Mouse (Mus musculus): ENCODE measurements around the gene Eml1. TPM values are rescaled to one million over a fixed set of nuclear protein-coding genes. Genes with fewer than 3 reads are reported as not detected.

Eml1 gene
- polyA plus RNA-seq, 1 experiment = 45.2 TPM

- no peak for TF ChIP-seq MYOG (IDR thresholded peaks at IDR 0.05; ENCODE audit: control insufficient read depth, extremely low read depth, insufficient read length)
- no peak for TF ChIP-seq MAX (IDR thresholded peaks at IDR 0.05)
- no peak for TF ChIP-seq MYOD1 (IDR thresholded peaks at IDR 0.05; ENCODE audit: control insufficient read depth, insufficient read length, low read depth)
- no peak for TF ChIP-seq CTCF (IDR thresholded peaks at IDR 0.05; ENCODE audit: control insufficient read depth, insufficient read depth, insufficient read length)
- no peak for TF ChIP-seq CEBPB (IDR thresholded peaks at IDR 0.05; ENCODE audit: low read depth)
- no peak for TF ChIP-seq FOSL1 (IDR thresholded peaks at IDR 0.05; ENCODE audit: insufficient read depth, low read length, poor library complexity, severe bottlenecking)
- no peak for TF ChIP-seq USF1 (IDR thresholded peaks at IDR 0.05; ENCODE audit: low read depth)
Observed at GRCm38 (mm10) chr12:108515464-108515863, 144.7 kb downstream of the Eml1 start.

GRCm38 (mm10) chr12:108519374-108519773 lies 148.6 kb downstream of the Eml1 start:
- Histone ChIP-seq H3K36me3 (ENCODE audit: control insufficient read depth, insufficient read depth) (peaks cover 28% of the 10 kb centered on the region), H3ac (ENCODE audit: control insufficient read depth, insufficient read length, low read depth) (no peak overlapping the region)
- TF ChIP-seq MYOG (IDR thresholded peaks at IDR 0.05; ENCODE audit: control insufficient read depth, extremely low read depth, insufficient read length) (no peak), CEBPB (IDR thresholded peaks at IDR 0.05; ENCODE audit: low read depth) (no peak), MYOD1 (IDR thresholded peaks at IDR 0.05; ENCODE audit: control insufficient read depth, insufficient read length, low read depth) (no peak), MAX (IDR thresholded peaks at IDR 0.05) (no peak), CTCF (IDR thresholded peaks at IDR 0.05; ENCODE audit: control insufficient read depth, insufficient read depth, insufficient read length) (no peak), FOSL1 (IDR thresholded peaks at IDR 0.05; ENCODE audit: insufficient read depth, low read length, poor library complexity, severe bottlenecking) (no peak)

More at GRCm38 (mm10) chr12:108515464-108515863, 144.7 kb downstream of the Eml1 start:
- no peak overlapping the region for H3K4me3 ChIP-seq (ENCODE audit: insufficient read depth, poor library complexity, severe bottlenecking)
- H3K36me3 ChIP-seq (ENCODE audit: control insufficient read depth, insufficient read depth) = peaks cover 35% of the 10 kb centered on the region
- H3ac ChIP-seq (ENCODE audit: control insufficient read depth, insufficient read length, low read depth) = no peak overlapping the region
- H3K79me3 ChIP-seq (ENCODE audit: low read depth) = no peaks in the 10 kb centered on the region
- H3K79me2 ChIP-seq (ENCODE audit: control insufficient read depth, insufficient read depth) = no peaks in the 10 kb centered on the region
- H3K27me3 ChIP-seq (ENCODE audit: control insufficient read depth, insufficient read depth, insufficient read length) = no peaks in the 10 kb centered on the region

GRCm38 (mm10) chr12:108529214-108529613 lies 158.5 kb downstream of the Eml1 start:
- H3ac ChIP-seq (ENCODE audit: control insufficient read depth, insufficient read length, low read depth) = no peak overlapping the region
- TF ChIP-seq FOSL1 (IDR thresholded peaks at IDR 0.05; ENCODE audit: insufficient read depth, low read length, poor library complexity, severe bottlenecking) = no peak
- TF ChIP-seq USF1 (IDR thresholded peaks at IDR 0.05; ENCODE audit: low read depth) = no peak
- no peak for TF ChIP-seq CEBPB (IDR thresholded peaks at IDR 0.05; ENCODE audit: low read depth)
- TF ChIP-seq CTCF (IDR thresholded peaks at IDR 0.05; ENCODE audit: control insufficient read depth, insufficient read depth, insufficient read length) = no peak
- no peak for TF ChIP-seq MYOD1 (IDR thresholded peaks at IDR 0.05; ENCODE audit: control insufficient read depth, insufficient read length, low read depth)
- TF ChIP-seq MAX (IDR thresholded peaks at IDR 0.05) = no peak
- no peak for TF ChIP-seq MYOG (IDR thresholded peaks at IDR 0.05; ENCODE audit: control insufficient read depth, extremely low read depth, insufficient read length)

More at GRCm38 (mm10) chr12:108519374-108519773, 148.6 kb downstream of the Eml1 start:
- H3K79me3 ChIP-seq (ENCODE audit: low read depth) = no peaks in the 10 kb centered on the region
- no peaks in the 10 kb centered on the region for H3K27me3 ChIP-seq (ENCODE audit: control insufficient read depth, insufficient read depth, insufficient read length)
- H3K79me2 ChIP-seq (ENCODE audit: control insufficient read depth, insufficient read depth) = no peaks in the 10 kb centered on the region
- no peak overlapping the region for H3K4me3 ChIP-seq (ENCODE audit: insufficient read depth, poor library complexity, severe bottlenecking)

GRCm38 (mm10) chr12:108534484-108534883 lies 163.7 kb downstream of the Eml1 start:
- Histone ChIP-seq H3K79me2 (ENCODE audit: control insufficient read depth, insufficient read depth) (no peaks in the 10 kb centered on the region), H3K27me3 (ENCODE audit: control insufficient read depth, insufficient read depth, insufficient read length) (no peaks in the 10 kb centered on the region), H3K36me3 (ENCODE audit: control insufficient read depth, insufficient read depth) (peaks cover 40% of the 10 kb centered on the region), H3K4me3 (ENCODE audit: insufficient read depth, poor library complexity, severe bottlenecking) (no peak overlapping the region), H3K79me3 (ENCODE audit: low read depth) (no peaks in the 10 kb centered on the region), H3ac (ENCODE audit: control insufficient read depth, insufficient read length, low read depth) (no peak overlapping the region)
- TF ChIP-seq MAX (IDR thresholded peaks at IDR 0.05) (no peak), FOSL1 (IDR thresholded peaks at IDR 0.05; ENCODE audit: insufficient read depth, low read length, poor library complexity, severe bottlenecking) (no peak), CTCF (IDR thresholded peaks at IDR 0.05; ENCODE audit: control insufficient read depth, insufficient read depth, insufficient read length) (no peak), USF1 (IDR thresholded peaks at IDR 0.05; ENCODE audit: low read depth) (no peak)

More at GRCm38 (mm10) chr12:108529214-108529613, 158.5 kb downstream of the Eml1 start:
- H3K79me3 ChIP-seq (ENCODE audit: low read depth) = no peaks in the 10 kb centered on the region
- H3K79me2 ChIP-seq (ENCODE audit: control insufficient read depth, insufficient read depth) = no peaks in the 10 kb centered on the region
- H3K27me3 ChIP-seq (ENCODE audit: control insufficient read depth, insufficient read depth, insufficient read length) = no peaks in the 10 kb centered on the region
- no peak overlapping the region for H3K4me3 ChIP-seq (ENCODE audit: insufficient read depth, poor library complexity, severe bottlenecking)
- peaks cover 27% of the 10 kb centered on the region for H3K36me3 ChIP-seq (ENCODE audit: control insufficient read depth, insufficient read depth)

- no peaks in the 10 kb centered on the region for H3K79me2 ChIP-seq (ENCODE audit: control insufficient read depth, insufficient read depth)
- TF ChIP-seq MYOG (IDR thresholded peaks at IDR 0.05; ENCODE audit: control insufficient read depth, extremely low read depth, insufficient read length) = no peak
- no peak for TF ChIP-seq USF1 (IDR thresholded peaks at IDR 0.05; ENCODE audit: low read depth)
- TF ChIP-seq MYOD1 (IDR thresholded peaks at IDR 0.05; ENCODE audit: control insufficient read depth, insufficient read length, low read depth) = no peak
- TF ChIP-seq FOSL1 (IDR thresholded peaks at IDR 0.05; ENCODE audit: insufficient read depth, low read length, poor library complexity, severe bottlenecking) = no peak
- no peak for TF ChIP-seq MAX (IDR thresholded peaks at IDR 0.05)
- no peak for TF ChIP-seq CTCF (IDR thresholded peaks at IDR 0.05; ENCODE audit: control insufficient read depth, insufficient read depth, insufficient read length)
- TF ChIP-seq CEBPB (IDR thresholded peaks at IDR 0.05; ENCODE audit: low read depth) = no peak
- H3K4me3 ChIP-seq (ENCODE audit: insufficient read depth, poor library complexity, severe bottlenecking) = no peak overlapping the region
- H3K36me3 ChIP-seq (ENCODE audit: control insufficient read depth, insufficient read depth) = peaks cover 32% of the 10 kb centered on the region
- no peak overlapping the region for H3ac ChIP-seq (ENCODE audit: control insufficient read depth, insufficient read length, low read depth)
- H3K27me3 ChIP-seq (ENCODE audit: control insufficient read depth, insufficient read depth, insufficient read length) = no peaks in the 10 kb centered on the region
- H3K79me3 ChIP-seq (ENCODE audit: low read depth) = no peaks in the 10 kb centered on the region
Observed at GRCm38 (mm10) chr12:108536461-108536860, 165.7 kb downstream of the Eml1 start.

- Histone ChIP-seq H3K27me3 (ENCODE audit: control insufficient read depth, insufficient read depth, insufficient read length) (no peaks in the 10 kb centered on the region), H3ac (ENCODE audit: control insufficient read depth, insufficient read length, low read depth) (no peak overlapping the region), H3K79me2 (ENCODE audit: control insufficient read depth, insufficient read depth) (no peaks in the 10 kb centered on the region), H3K36me3 (ENCODE audit: control insufficient read depth, insufficient read depth) (peaks cover 24% of the 10 kb centered on the region), H3K79me3 (ENCODE audit: low read depth) (no peaks in the 10 kb centered on the region), H3K4me3 (ENCODE audit: insufficient read depth, poor library complexity, severe bottlenecking) (no peak overlapping the region)
- TF ChIP-seq CTCF (IDR thresholded peaks at IDR 0.05; ENCODE audit: control insufficient read depth, insufficient read depth, insufficient read length) = peak; percentile 52
- no peak for TF ChIP-seq MAX (IDR thresholded peaks at IDR 0.05)
Observed at GRCm38 (mm10) chr12:108541088-108541487, 170.3 kb downstream of the Eml1 start.
